Mouse (Mus musculus) limb, embryonic 13.5 days (tissue): ENCODE measurements around the gene Gm20388. TPM values are rescaled to one million over a fixed set of nuclear protein-coding genes. Genes with fewer than 3 reads are reported as not detected.

Experiments
- ATAC-seq: fragments of 200-750 bp; cut with Nextera tagmentation; 2 replicates; pipeline ENCODE4 v1.8.0; 2017; ENCODE audit warnings: low read depth, moderate number of reproducible peaks, moderate TSS enrichment; ENCODE audit not compliant: low FRiP score
- H3K27ac ChIP-seq: fragments of 300-500 bp; sonication (generic); 2 replicates; pipeline ENCODE4 v1.5.1; 2015; ENCODE audit warnings: inconsistent platforms, mild to moderate bottlenecking, moderate library complexity
- H3K27me3 ChIP-seq: fragments of 300-500 bp; sonication (generic); 2 replicates; pipeline ENCODE4 v1.6.1; 2015; ENCODE audit warnings: mild to moderate bottlenecking, inconsistent platforms
- H3K36me3 ChIP-seq: fragments of 300-500 bp; sonication (generic); 2 replicates; pipeline ENCODE4 v1.6.1; 2015; ENCODE audit warnings: inconsistent platforms, mild to moderate bottlenecking, moderate library complexity
- H3K4me1 ChIP-seq: fragments of 300-500 bp; sonication (generic); 2 replicates; pipeline ENCODE4 v1.6.1; 2015; ENCODE audit warnings: inconsistent platforms
- H3K4me2 ChIP-seq: fragments of 300-500 bp; sonication (generic); replicated peaks from 2 replicates; pipeline ENCODE4 v1.6.1; 2015; ENCODE audit warnings: inconsistent platforms, mild to moderate bottlenecking, moderate library complexity
- H3K4me3 ChIP-seq: fragments of 300-500 bp; sonication (generic); 2 replicates; pipeline ENCODE4 v1.5.1; 2015; ENCODE audit warnings: moderate library complexity, mild to moderate bottlenecking, inconsistent platforms
- H3K9ac ChIP-seq: fragments of 300-500 bp; sonication (generic); 2 replicates; pipeline ENCODE4 v1.6.1; 2015; ENCODE audit warnings: mild to moderate bottlenecking, inconsistent platforms
- H3K9me3 ChIP-seq: fragments of 300-500 bp; sonication (generic); 2 replicates; pipeline ENCODE4 v1.6.1; 2016; ENCODE audit warnings: inconsistent platforms
- WGBS: fragments of 180-500 bp; shearing (Covaris S2); methylation state at CpG from one replicate; pipeline ENCODE4 v1.1.7; 2015; 5-methylcytosine and 5-hydroxymethylcytosine counted together
- polyA plus RNA-seq: library from polyadenylated mRNA; unstranded; fragments of >200 nt; fragmentation: Nextera tagmentation; extraction: Ambion mirVana; gene quantifications from 2 replicates; pipeline ENCODE4 v1.2.1, GENCODE M21; 2015

Gene Gm20388
- polyA plus RNA-seq, 1 experiment from 2014 or later = 7.1 TPM

GRCm38 (mm10) chr8:121861806-121862548, 1951.3 kb downstream of the Gm20388 start:
- no peaks in the 10 kb centered on the region for H3K9me3 ChIP-seq
- no peak overlapping the region for H3K4me2 ChIP-seq
- no peak for ATAC-seq
- no peak overlapping the region for H3K9ac ChIP-seq
- H3K27me3 ChIP-seq = no peaks in the 10 kb centered on the region
- peaks cover 14% of the 10 kb centered on the region; the same call in 1 of the 2 replicates for H3K4me1 ChIP-seq
- H3K4me3 ChIP-seq = no peak overlapping the region
- H3K36me3 ChIP-seq = no peaks in the 10 kb centered on the region
- no peak overlapping the region for H3K27ac ChIP-seq
- WGBS = 63% methylated on average over 12 of the region's 12 CpGs

DNA sequence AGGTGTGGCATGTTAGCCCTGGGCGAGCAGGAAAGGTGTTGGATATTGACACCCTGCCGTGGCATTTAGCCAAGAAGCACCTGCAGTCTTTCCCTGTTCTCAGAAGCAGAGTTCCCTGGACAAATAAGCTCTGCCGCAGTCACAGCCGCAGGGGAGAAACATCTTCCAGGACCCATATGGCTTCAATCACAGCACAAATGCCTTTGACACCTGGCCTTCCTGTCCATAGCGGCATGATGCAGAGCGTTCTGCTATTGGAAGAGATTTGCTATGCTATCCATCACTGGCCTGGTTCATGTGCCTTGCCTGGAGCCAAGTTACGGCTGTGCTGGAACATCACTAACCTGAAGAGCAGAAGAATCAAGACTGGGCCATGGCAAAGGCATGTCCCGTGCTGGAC, 1954.7 kb downstream of the Gm20388 start:
- Histone ChIP-seq H3K9ac (no peak overlapping the region), H3K4me2 (no peak overlapping the region), H3K9me3 (no peaks in the 10 kb centered on the region), H3K4me3 (no peak overlapping the region), H3K27ac (no peak overlapping the region), H3K27me3 (no peaks in the 10 kb centered on the region), H3K4me1 (peaks cover 17% of the 10 kb centered on the region; the same call in 1 of the 2 replicates), H3K36me3 (no peaks in the 10 kb centered on the region)
- no peak for ATAC-seq
- 31% methylated on average over 8 of the region's 8 CpGs for WGBS

DNA sequence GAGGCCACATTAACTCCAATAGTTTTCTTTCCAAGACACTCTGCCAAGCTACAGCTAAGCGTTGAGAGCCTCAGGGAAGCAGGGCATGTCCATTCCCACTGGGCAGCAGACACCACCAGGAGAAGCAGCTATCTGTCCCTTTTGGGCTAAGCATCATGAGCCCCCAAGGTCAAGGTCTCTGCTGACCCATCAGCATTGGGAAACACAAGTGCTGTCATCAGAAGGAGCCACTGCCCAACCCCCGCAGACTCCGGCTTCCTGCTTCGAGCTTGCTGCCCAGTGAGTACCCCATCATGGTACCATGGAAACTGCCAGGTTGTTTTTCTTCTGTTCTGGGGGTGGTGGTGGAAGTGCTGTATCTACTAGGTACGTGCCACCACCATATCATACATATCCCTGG, 1957.6 kb downstream of the Gm20388 start:
- no peak overlapping the region for H3K27ac ChIP-seq
- no peak overlapping the region for H3K9ac ChIP-seq
- peaks cover 28% of the 10 kb centered on the region for H3K4me1 ChIP-seq
- no peak for ATAC-seq
- no peak overlapping the region for H3K4me2 ChIP-seq
- no peaks in the 10 kb centered on the region for H3K36me3 ChIP-seq
- no peak overlapping the region for H3K4me3 ChIP-seq
- H3K9me3 ChIP-seq = no peaks in the 10 kb centered on the region
- no peaks in the 10 kb centered on the region for H3K27me3 ChIP-seq
- 93% methylated on average over 5 of the region's 5 CpGs for WGBS

DNA sequence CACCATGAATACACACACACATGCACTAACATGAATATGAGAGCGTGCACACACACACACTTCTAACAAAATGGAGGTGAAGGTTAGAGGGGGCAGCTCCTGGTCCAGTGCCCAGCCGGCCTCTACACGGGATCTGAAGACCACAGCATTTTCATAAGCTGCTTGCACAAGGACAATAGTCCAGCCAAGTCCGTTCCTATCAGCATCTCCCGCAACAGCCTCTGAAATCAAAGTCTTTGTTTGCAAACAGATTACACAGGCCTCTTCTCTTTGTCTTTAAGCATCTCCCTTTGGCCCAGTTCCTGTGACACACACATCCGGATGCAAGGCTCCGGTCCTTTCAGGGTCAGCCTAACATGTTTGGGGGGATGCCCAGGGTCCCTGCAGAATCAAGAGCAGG, 1958.3 kb downstream of the Gm20388 start:
- no peak overlapping the region for H3K27ac ChIP-seq
- 91% methylated on average over 7 of the region's 7 CpGs for WGBS
- no peaks in the 10 kb centered on the region for H3K27me3 ChIP-seq
- ATAC-seq = no peak
- no peak overlapping the region for H3K9ac ChIP-seq
- no peaks in the 10 kb centered on the region for H3K36me3 ChIP-seq
- no peak overlapping the region for H3K4me3 ChIP-seq
- H3K4me1 ChIP-seq = peaks cover 29% of the 10 kb centered on the region
- H3K4me2 ChIP-seq = no peak overlapping the region
- no peaks in the 10 kb centered on the region for H3K9me3 ChIP-seq

DNA sequence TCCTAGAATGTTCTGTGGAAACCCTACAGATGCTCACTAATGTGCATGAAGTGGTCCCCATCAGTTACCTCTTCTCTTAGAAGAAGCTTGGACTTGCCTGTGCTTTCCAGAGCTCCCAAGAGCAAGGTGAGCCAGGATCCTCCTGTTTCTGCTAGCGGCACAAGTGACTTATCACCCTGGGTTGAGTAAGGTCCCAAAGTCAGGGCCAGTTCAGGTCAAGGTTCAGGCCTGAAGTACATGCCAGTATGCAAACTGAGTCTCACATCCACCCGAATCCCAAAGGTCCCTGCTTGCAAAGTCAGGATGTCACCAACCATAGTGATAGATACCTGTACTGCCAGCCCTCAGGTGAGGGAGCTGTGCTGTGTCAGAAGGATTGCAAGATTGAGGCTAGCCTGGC, 1959.5 kb downstream of the Gm20388 start:
- Histone ChIP-seq H3K4me2 (no peak overlapping the region), H3K4me3 (no peak overlapping the region), H3K36me3 (no peaks in the 10 kb centered on the region), H3K4me1 (peaks cover 41% of the 10 kb centered on the region), H3K9ac (no peak overlapping the region), H3K27ac (no peak overlapping the region), H3K9me3 (no peaks in the 10 kb centered on the region), H3K27me3 (no peaks in the 10 kb centered on the region)
- WGBS = 75% methylated on average over 2 of the region's 2 CpGs
- ATAC-seq = no peak

- WGBS = 13% methylated on average over 10 of the region's 10 CpGs
- Histone ChIP-seq H3K4me1 (peaks cover 40% of the 10 kb centered on the region), H3K27me3 (no peaks in the 10 kb centered on the region), H3K36me3 (no peaks in the 10 kb centered on the region), H3K4me2 (peak overlapping the region; percentile 36), H3K4me3 (no peak overlapping the region), H3K27ac (peak overlapping the region; percentile 15; the same call in 1 of the 2 replicates), H3K9ac (peak overlapping the region; percentile 50), H3K9me3 (no peaks in the 10 kb centered on the region)
- ATAC-seq = no peak; the same call in 1 of the 2 replicates
These were observed 1961.3 kb downstream of the Gm20388 start for GRCm38 (mm10) chr8:121871833-121872440.

GRCm38 (mm10) chr8:121874031-121874430, 1963.4 kb downstream of the Gm20388 start:
- peak overlapping the region; percentile 25; the same call in 1 of the 2 replicates for H3K9ac ChIP-seq
- peak; percentile 49; the same call in 1 of the 2 replicates for ATAC-seq
- H3K9me3 ChIP-seq = no peaks in the 10 kb centered on the region
- WGBS = 48% methylated on average over 9 of the region's 9 CpGs
- no peaks in the 10 kb centered on the region for H3K36me3 ChIP-seq
- H3K27ac ChIP-seq = peak overlapping the region; percentile 45; the same call in 1 of the 2 replicates
- H3K4me1 ChIP-seq = peaks cover 36% of the 10 kb centered on the region
- H3K4me2 ChIP-seq = no peak overlapping the region
- H3K27me3 ChIP-seq = no peaks in the 10 kb centered on the region
- H3K4me3 ChIP-seq = no peak overlapping the region

GRCm38 (mm10) chr8:121875045-121875444, 1964.4 kb downstream of the Gm20388 start:
- Histone ChIP-seq H3K4me1 (peaks cover 36% of the 10 kb centered on the region), H3K9ac (no peak overlapping the region), H3K4me3 (no peak overlapping the region), H3K9me3 (no peaks in the 10 kb centered on the region), H3K27me3 (no peaks in the 10 kb centered on the region), H3K27ac (peak overlapping the region; percentile 45), H3K4me2 (no peak overlapping the region), H3K36me3 (no peaks in the 10 kb centered on the region)
- no peak for ATAC-seq
- 24% methylated on average over 3 of the region's 3 CpGs for WGBS

DNA sequence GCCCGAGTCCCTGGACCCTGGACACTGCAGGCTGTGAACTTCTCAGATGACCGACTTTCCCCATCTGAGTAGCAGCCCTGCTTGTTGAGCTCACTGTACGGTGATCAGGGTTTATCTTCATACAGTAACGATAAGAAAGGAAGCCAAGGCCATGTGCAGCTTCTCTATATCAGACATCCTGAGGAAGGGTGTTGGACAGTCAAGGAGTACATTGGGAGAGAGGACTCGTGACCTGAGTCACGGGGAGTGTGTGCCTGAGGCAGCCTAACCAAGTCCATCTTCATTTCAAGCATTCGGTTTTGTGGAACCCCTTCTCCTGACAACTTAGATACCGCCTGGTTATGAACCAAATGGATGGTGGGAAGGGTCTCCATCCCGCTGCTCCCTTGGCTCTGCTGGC, 1964.9 kb downstream of the Gm20388 start:
- WGBS = 77% methylated on average over 9 of the region's 9 CpGs
- no peak for ATAC-seq
- no peak overlapping the region for H3K4me2 ChIP-seq
- no peaks in the 10 kb centered on the region for H3K9me3 ChIP-seq
- H3K27me3 ChIP-seq = no peaks in the 10 kb centered on the region
- H3K4me1 ChIP-seq = peaks cover 36% of the 10 kb centered on the region
- H3K36me3 ChIP-seq = no peaks in the 10 kb centered on the region
- H3K27ac ChIP-seq = peak overlapping the region; percentile 45; the same call in 1 of the 2 replicates
- no peak overlapping the region for H3K4me3 ChIP-seq
- H3K9ac ChIP-seq = no peak overlapping the region

DNA sequence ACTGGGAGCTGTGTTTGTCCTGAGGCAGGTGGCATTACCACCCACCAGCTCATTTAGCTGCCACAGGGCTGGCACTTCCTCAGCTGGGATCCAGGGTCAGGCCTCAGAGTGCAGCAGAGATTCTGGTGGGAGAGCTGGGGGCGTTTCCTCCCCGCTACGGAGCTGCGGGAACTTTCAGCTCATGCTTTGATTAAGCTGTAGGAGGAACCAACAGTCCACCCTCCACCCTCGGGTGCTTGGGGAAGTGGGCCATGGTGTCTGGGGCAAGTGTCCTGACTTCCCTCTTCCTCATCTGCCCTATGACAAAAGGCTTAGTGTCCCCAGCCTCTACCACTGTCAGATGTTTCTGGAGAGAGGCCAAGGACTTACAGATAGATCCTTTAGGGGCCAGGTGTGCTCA, 1966.6 kb downstream of the Gm20388 start:
- Histone ChIP-seq H3K4me1 (peaks cover 33% of the 10 kb centered on the region), H3K4me3 (no peak overlapping the region), H3K4me2 (no peak overlapping the region), H3K27ac (no peak overlapping the region), H3K9me3 (no peaks in the 10 kb centered on the region), H3K27me3 (no peaks in the 10 kb centered on the region), H3K9ac (no peak overlapping the region), H3K36me3 (peaks cover 9% of the 10 kb centered on the region)
- WGBS = 81% methylated on average over 5 of the region's 5 CpGs
- ATAC-seq = no peak

GRCm38 (mm10) chr8:121877828-121878480, 1967.3 kb downstream of the Gm20388 start:
- Histone ChIP-seq H3K4me2 (no peak overlapping the region), H3K9ac (no peak overlapping the region), H3K27me3 (no peaks in the 10 kb centered on the region), H3K4me3 (no peak overlapping the region), H3K4me1 (peaks cover 28% of the 10 kb centered on the region), H3K9me3 (no peaks in the 10 kb centered on the region), H3K36me3 (peaks cover 16% of the 10 kb centered on the region), H3K27ac (no peak overlapping the region)
- 85% methylated on average over 7 of the region's 7 CpGs for WGBS
- no peak for ATAC-seq

DNA sequence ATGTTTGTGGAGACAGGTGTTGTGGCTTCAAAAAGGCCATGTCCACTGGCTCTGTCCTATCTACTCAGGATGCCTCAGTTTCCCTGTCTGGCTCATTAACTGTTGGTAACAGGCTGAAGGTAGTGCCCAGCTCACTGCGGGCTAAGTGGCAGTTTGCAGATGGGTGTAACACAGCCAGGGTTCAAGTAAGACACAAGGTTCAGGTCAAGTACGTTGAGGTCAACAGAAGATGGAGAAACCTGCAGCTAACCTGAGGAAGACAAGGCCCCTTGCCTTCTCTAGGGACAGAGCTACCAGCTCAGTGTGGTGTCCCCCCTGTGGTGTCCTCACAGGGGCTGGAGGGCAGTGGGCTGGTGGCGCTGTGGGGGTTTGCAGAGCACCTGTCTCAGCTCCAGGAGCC, 1969.1 kb downstream of the Gm20388 start:
- WGBS = 91% methylated on average over 3 of the region's 3 CpGs
- Histone ChIP-seq H3K9ac (no peak overlapping the region), H3K27me3 (no peaks in the 10 kb centered on the region), H3K4me1 (peaks cover 19% of the 10 kb centered on the region), H3K9me3 (no peaks in the 10 kb centered on the region), H3K4me2 (no peak overlapping the region), H3K36me3 (peaks cover 34% of the 10 kb centered on the region), H3K4me3 (no peak overlapping the region), H3K27ac (no peak overlapping the region)
- no peak for ATAC-seq
